Mouse (Mus musculus) hindlimb bud, embryonic 11.5 days (tissue): ENCODE measurements around the gene Exoc6.
"Not testable (repeated sequence)": the region's sequence is repeated elsewhere in the genome, so short reads cannot be mapped to it uniquely, and the experiment has no call there.

Experiments
- DNase-seq: peaks from one replicate; pipeline ENCODE4 v3.0.0-alpha.2; 2012; ENCODE audit warnings: low read depth, low spot score; ENCODE audit errors: extremely low spot score

Exoc6 gene

DNA sequence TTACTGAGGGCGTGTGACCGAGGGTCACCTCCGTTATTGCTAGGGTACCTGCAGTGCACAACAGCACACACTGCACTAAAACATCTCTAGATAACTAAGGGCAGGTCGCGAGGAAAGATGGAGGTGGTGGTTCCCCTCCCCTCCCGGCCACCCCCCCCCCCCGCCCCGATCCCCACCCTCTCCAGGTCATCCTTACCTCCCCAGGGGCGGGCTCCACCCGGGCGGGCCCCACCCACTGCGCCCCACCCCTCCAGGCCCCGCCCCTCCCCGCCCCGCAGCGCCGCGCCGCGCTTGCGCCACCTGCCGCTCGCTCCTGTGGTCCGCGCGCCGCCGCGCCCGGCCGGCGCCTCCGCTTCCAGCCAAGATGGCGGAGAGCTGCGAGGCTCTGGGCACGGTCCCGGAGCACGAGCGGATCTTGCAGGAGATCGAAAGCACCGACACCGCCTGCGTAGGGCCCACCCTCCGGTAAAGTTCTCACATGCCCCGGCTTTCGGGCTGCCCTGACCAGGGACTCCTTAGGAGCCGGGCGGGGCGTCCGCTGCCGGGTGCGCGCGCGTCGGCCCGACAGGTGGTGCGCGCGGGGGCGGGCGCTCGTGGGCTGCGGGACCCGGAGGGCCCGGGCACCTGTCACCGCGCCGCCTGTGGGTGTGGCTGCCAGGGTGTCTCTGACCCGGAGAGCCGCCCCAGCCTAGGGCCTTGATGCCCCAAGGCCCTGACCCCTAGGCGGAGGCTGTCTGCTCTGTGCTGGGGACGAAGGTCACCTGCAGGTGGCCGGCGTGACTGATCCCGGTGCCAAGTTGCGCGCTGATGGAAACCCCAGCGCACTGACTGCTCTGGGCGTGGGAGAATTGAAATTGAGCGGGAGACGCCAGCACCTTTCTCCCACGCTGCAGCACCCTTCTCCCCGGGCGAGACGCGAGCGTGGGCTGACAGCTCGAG, at the start of gene Exoc6:
Gene Exoc6 (plus strand): TSS at position 318 of the 939 bp plus-strand sequence.
- no peak for DNase-seq

- no peak for DNase-seq
Measured at GRCm38 (mm10) chr19:37502996-37503395, 47.2 kb upstream of the Exoc6 start.

DNA sequence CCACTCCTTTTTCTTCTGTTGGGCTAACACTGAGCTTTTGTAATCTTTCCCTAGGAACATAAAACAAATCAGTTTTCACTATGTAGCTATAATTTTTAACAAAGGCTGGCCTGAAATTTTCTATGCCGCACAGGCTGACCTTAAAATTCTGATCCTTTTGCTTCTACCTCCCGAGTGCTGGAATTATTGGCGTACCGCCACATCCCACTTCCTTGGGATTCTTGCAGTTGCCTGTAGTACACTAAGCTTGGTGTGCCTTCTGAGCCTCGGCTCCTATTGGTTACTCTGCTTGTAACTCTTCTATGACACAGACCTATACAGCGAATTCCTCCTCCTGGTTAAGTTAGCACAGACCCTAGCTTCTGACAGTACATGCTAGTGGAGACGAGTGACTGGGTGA, 44.2 kb upstream of the Exoc6 start:
- no peak for DNase-seq

DNA sequence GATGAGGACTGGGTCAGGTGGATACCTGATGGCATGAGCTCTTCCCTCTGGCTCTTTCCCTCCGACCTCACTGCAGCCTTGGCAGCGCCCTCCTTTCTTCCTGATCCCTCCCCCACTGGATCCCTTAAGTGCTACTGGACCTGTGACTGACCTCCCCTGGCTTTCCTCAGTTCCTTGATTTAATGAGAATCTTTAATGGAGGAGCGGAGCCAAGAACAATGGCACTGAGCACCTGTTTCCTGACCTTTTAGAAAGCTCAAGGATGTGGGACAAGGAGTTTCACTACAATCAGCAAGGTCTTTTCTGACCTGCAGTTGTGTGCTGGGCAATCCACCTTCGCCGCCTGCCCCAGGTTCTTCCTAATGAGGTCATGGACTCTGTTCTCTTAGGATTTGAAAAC, 43.6 kb upstream of the Exoc6 start:
- no peak for DNase-seq

- no peak for DNase-seq
Measured at GRCm38 (mm10) chr19:37509725-37510124, 40.5 kb upstream of the Exoc6 start.

DNA sequence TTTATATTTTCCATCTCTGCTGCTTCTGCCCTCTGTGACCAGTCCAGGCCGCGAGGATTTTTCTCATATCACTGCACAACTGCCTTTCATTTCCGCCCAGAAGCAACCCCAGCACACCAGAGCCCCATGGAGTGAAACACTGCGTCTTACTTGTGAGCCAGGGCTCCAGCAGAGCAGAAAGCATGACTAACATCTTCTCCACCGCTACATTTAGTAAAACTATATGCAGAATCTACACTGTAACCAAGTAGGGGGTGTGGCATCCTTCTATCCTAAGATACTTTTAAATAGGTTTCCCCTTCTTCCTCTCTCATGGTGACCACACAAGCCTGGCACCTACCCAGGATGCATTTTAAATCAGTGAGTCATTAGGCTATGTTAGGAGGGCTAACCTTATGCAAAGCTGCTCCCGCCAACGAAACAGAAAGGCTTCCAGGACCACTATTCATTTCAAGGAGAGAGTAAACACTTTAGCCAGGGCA, 35.4 kb upstream of the Exoc6 start:
- no peak for DNase-seq

GRCm38 (mm10) chr19:37517419-37517818, 32.8 kb upstream of the Exoc6 start:
- DNase-seq, result no peak

- no peak for DNase-seq
Measured at GRCm38 (mm10) chr19:37520740-37521433, 29.3 kb upstream of the Exoc6 start.

GRCm38 (mm10) chr19:37521434-37521781, 28.8 kb upstream of the Exoc6 start:
- DNase-seq, result no peak

DNA sequence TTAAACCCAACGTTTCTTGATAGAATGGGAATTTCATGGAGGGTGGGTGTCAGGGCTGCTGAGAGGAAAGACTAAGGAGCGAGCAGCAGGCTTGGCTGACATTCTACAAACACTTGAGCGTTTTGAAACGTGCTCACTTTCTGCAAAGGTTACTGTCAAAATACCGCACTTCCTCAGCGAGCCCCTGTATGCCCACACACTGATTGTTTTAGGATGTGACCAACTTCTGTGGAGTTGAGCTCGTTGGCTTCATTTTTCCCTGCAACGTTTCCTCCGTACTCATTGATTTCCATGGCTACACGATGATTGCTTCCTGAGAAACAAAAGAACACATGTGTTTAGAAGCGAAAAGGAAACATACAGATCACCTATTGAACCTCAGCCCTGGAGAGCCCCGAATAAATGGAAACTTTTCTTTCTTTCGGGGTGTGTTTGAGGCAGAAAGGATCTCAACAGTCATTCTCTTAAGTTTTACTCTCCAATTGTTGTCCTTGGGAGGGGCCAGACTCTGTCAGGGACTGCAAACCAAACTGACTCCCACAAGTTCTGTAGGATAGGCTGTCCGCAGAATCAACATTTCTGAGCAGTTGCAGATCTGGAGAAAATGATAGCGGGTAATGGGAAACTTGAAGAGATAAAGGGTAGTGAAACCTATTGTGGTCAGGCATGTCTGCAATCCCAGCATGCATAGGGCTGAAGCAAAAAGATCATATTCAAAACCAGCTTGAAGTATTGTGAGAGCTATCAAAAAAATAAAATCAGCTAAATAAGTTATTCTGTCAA, 26.7 kb upstream of the Exoc6 start:
- DNase-seq, result no peak

- no peak for DNase-seq
Measured at GRCm38 (mm10) chr19:37525925-37526324, 24.3 kb upstream of the Exoc6 start.

DNA sequence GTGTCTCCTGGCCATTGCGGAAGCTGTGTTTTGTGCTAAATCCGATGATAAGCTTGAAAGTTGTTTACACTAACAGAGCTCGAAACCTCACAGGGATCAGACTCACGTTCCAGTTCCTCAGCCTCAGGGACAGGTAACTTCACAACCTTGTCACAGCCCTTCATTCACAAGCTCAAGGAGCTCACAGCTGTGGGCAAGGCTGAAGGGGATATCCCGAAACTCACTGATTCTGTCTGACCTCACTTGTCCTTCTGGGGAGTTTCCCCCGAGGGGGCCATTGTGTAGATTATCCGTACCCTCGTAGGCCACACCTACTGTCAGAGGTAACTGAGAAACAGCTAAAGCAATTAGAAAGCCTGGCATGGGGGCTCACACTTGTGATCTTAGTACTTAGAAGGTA, 23.4 kb upstream of the Exoc6 start:
- no peak for DNase-seq

- DNase-seq, result not testable (repeated sequence)
Measured at GRCm38 (mm10) chr19:37527736-37528135, 22.5 kb upstream of the Exoc6 start.

DNA sequence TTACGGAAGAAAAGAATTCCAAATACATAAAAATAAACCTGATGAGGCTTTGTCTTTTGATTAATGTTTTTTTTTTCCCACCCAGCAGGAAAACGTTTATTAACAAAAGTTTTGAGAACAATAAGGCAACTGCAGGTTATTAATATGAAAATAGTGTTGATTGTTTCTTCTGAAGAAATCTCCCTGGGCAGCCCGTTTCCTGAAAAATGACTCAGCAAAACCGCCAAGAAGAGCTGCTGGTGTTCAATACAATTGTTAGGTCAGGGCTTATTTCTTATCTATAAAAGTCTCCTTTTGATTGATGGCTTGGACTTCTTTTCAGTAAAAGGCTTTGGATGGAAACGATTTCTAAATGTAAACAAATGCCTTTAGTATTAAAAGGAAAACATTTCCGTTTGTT, 21.6 kb upstream of the Exoc6 start:
- no peak for DNase-seq

DNA sequence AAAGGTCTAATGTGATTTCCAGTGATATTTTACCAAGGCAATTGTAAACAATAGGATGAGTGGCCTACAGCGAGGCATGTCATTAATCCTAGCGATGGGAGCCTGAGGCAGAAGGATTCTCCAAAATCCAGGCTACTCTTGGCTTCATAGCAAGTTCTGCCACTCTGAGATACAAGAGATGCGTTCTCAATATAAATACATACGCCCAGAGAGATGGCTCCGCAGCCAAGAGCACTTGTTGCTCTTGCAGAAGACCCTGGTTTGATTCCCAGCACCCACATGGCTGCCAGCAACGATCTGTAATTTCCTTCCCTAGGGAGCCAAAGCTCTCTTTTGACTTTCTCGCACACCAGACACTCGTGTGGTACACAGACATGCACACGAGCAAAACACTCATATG, 20.9 kb upstream of the Exoc6 start:
- no peak for DNase-seq

GRCm38 (mm10) chr19:37529975-37530515, 20.2 kb upstream of the Exoc6 start:
- DNase-seq, result peak; percentile 61

- DNase-seq, result no peak
Measured at GRCm38 (mm10) chr19:37530601-37531000, 19.6 kb upstream of the Exoc6 start.

DNA sequence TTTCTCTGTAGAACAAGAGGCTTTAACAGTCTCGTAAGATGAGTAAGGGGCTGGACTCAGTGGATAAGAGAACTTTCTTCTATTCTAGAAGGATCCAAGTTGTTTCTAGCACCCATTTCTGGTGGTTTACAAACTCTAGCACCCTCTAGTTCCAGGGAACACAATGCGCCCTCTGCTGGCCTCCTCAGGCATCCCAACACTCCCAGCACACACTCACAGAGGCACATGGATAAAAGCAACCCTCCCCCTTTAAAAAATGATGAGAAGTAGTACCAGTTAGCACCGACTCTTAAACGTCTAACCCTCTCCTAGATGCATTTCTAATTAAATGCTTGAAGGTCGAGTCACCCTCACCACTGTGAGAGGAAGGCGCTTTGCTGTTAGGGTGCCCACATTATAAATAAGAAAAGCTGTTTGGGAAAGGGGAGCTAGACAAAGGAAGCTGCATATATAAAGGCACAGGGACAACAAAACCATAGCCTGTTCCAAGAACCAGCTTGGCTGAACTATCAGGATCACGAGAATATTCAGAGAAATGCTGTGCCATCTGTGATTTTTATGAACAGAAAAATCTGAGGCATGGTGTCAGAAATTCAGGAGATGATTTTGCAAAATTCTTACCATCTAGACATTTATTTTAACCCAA, 18.9 kb upstream of the Exoc6 start:
- no peak for DNase-seq

GRCm38 (mm10) chr19:37533196-37533595, 17.0 kb upstream of the Exoc6 start:
- DNase-seq, result no peak

DNA sequence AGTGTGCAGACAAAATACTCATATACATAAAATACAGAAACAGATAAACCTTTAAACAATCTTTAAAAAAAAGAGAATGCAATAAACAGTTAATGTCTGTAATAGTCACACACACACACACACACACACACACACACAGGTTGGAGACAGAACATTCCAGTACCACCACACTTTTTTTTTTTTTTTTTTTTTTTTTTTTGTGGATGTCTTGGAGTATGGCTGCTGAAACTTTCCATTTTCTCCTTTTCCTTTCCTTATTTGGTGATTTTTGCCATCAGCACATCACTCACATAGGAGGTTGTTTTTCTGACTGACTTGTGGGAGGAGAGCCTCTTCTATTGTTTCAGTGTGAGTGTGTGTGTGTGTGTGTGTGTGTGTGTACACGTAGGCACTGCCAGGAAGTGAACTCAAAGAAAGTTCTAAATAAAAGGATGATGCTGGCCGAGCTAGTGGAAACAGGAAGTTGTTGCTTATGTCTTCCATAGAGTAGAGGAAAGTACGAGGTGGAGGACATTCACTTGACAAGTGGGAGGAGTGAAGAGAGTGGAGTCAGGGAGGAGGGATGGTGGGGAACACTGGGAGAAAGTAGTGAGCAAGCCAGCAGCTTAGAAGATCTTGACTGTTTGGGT, 15.4 kb upstream of the Exoc6 start:
- no peak for DNase-seq
